Mouse (Mus musculus) 3T3-L1 (cell line): Measurements from ENCODE around the gene Ippk.

Experiments used
- DNase-seq: peaks from one replicate; pipeline ENCODE4 v3.0.0-alpha.2; 2015; ENCODE audit warnings: low read depth, low spot score

Ippk gene

DNA sequence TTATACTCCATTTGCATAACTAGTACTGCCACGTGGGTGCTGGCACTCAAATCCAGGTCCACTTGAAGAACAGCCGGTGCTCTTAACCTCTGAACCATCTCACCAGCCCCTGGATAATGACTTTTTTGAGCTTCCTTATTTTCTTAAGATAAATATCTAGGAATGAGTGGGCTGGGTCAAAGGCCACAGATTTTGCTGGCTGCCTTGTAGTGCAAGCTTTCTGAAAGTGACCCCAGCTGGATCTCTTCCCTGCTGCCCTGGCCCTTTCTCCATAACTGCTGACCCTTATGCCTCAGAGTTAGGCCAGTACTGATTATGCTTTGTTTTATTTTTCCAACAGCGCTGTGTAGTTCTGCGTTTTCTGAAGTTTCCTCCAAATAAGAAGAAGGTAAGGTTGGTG, 9.5 kb downstream of the Ippk start:
- no peak for DNase-seq

GRCm38 (mm10) chr13:49433268-49434029, 12.4 kb downstream of the Ippk start:
- no peak for DNase-seq

- DNase-seq: no peak
Measured at GRCm38 (mm10) chr13:49435745-49436144, 14.7 kb downstream of the Ippk start.

DNA sequence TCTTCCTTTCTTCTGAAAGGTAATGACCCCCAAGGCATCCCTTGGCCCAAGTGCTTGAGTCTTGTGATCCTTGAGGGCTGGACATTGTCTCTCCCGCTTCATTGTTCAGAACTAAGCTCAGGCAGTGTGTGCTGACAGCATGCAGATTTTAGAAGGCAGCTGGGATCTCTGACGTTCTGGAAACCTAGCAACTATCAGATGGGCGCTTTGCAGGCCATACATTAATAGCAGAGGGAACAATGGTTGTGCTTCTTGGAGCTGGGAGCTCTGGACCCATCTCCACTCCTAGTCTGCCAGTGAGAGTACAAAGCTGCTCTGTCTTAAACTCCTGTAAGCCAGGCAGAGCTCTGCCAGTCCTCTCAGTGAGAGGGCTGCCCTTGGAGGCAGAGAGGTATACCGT, 15.1 kb downstream of the Ippk start:
- no peak for DNase-seq

- no peak for DNase-seq
Measured at GRCm38 (mm10) chr13:49444451-49444850, 23.4 kb downstream of the Ippk start.

DNA sequence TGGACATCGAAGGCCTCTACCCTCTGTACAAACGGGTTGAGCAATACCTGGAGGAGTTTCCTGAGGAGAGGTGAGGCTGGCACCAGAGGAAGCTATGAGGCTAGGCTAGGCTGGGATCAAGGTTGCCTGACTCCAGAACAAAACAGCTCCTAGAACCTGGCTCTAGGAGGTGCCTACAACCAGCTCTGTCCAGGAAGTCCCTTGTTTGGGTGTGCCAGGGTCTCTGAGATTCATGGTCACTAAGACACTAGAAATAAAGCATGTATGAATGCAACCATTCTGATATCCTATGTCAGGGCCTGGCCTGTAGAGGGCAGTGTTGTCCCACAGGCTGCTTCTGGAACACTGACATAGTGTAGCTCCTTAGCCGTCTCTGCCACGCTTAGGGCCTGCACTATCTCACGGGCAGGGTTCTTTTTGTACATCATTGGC, 28.3 kb downstream of the Ippk start:
- peak; percentile 85 for DNase-seq

DNA sequence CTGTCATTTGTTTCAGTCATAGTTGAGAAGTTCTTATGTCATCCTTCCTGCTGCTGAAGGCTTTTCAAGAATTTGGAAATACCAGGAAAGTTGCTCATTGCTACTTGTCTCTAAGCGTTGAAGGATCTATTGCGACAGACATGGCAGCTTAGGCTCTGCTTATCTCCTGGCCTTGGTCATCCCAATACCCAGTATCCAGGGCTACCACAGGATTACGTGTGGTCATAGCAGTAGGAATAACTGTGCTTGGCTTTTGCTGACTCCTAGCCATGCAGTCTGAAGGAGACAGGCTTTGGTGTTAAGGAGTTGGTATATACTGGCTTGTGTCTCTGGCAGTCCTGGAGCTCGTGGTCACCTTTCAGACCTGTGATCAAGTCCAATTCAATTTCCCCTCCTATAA, 39.2 kb downstream of the Ippk start:
- peak; percentile 77 for DNase-seq

DNA sequence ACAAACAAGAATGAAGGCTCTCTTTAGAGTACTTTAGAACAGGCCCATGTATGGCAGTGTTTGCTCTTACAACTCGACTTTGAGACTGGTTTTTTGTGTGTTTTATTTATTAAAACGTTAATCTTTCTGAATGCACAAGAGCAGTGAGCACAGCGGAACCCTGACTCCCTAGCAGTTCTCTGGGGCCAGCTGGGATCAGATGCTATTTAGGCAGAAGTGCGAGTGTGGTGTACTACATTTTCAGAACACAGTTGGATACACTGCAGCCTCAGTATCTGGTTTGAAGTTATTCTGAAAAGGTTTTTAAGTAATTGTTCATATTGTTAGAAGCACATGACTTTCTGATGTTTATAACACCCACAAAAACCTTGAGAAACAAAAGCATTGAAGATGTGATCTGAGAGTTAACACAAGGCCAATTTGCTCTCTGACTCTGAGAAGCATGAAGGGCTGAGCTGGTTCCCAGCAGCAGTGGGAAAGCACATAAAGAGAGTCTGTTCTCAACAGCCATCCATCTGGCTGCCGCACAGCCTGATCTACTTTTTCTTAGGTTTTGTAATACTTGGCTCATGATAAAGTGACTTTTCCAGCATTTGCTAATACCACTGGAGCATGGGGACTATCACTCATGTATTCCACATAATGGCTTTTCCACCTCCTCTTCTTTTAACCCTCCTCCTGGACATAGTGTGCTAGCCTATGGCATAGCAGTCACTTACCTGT, 39.8 kb downstream of the Ippk start:
- no peak for DNase-seq

DNA sequence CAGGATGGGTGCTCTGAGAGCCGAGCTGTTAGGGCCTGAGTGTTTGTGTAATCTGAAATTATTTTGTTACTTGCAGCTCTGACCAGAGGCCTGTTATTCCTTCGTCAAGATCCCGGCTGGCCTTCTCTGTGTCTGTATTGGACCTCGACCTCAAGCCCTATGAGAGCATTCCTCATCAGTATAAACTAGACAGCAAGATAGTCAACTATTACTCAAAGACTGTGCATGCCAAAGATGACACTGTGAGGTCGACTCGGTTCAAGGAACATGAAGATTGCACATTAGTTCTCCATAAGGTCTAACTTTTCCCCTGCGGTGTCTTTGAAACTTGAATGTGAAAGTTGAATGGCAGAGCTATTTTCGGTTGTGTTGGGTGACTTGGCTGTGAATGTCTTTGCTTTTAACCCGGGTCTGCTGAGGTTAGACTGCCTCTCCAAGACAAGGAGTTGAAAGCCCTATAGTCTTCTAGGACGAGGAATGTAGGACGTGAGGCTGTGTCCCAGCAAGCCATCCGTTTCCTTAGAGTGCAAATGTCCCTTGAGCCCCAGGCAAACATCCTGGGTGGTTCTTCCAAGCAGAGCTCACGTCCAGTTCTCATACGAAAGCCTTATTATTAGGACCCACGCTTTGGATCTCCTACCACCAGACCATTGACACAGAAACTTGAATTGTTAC, 40.5 kb downstream of the Ippk start:
- no peak for DNase-seq

DNA sequence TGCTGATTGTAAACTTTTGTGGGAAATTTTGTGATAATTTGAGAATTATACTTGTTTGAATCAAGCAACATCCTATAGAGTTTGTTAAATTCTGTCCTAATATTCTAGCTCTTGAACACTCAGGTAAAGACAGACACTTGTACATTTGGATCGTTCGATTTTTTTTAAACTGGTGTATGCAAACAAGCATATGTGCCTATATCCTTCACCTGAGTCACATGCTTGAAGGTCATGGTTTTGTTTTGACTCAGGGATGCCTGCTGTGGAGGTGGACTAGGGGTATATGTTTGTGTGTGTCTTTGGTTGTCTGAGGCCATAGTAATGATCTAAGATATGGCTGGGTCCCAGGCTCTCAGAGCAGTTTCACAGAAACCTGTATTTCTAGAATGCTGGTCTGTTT, 41.9 kb downstream of the Ippk start:
- no peak for DNase-seq

- no peak for DNase-seq
Measured at GRCm38 (mm10) chr13:49465875-49466274, 44.8 kb downstream of the Ippk start.

DNA sequence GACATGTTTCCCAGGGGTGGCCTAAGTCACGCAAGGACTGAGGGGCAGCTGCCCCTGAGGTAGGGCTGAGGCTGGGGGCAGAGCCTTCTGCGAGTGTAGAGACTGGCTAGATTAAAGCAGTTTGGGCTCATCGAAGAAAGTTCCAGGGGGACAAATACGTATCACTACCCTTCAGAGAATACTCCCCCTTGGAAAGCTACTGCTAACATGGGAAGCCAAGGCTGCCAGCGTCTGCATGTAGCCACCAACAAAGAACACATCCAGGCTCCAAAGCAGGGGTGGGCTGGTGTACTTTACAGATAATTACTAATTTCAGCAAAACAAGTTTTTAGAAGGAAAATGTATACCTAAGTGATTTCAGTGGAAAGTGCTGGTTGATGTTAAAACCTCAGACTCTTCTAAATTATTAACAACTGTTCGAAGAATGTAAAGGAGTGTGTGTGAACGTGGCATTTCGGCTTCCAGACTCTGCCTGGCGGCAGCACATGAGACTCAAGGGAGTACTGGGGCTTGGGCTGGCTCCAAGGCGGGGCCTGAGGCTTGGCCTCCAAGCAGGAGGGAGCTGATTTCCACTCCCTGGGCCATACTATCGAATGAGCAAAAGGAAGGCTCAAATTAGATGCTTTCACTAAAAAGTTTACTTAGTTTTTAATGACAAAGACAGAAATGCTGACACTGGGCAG, 45.5 kb downstream of the Ippk start:
- peak; percentile 69 for DNase-seq

- DNase-seq: no peak
Measured at GRCm38 (mm10) chr13:49467585-49467984, 46.5 kb downstream of the Ippk start.

GRCm38 (mm10) chr13:49469002-49469401, 48.0 kb downstream of the Ippk start:
- peak; percentile 49 for DNase-seq

GRCm38 (mm10) chr13:49470319-49470718, 49.3 kb downstream of the Ippk start:
- DNase-seq: no peak

DNA sequence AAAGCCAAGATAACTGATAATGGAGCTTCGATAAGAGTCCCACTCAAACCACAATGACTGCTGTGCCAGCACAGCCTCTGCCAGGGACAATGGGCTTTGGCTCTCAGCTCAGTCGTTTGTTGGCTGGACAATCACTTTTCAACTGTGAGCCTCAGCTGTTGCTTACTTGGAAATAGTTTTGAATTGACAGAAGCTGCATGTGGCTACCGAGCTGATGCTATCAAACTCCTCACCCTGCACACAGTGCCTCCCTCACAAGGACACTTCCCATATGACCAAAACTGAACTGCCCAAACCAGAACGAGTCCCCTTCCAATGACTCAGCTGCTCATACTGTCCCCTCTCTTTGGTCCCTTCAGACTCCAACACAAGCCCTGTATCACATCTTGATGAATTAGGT, 49.8 kb downstream of the Ippk start:
- no peak for DNase-seq

DNA sequence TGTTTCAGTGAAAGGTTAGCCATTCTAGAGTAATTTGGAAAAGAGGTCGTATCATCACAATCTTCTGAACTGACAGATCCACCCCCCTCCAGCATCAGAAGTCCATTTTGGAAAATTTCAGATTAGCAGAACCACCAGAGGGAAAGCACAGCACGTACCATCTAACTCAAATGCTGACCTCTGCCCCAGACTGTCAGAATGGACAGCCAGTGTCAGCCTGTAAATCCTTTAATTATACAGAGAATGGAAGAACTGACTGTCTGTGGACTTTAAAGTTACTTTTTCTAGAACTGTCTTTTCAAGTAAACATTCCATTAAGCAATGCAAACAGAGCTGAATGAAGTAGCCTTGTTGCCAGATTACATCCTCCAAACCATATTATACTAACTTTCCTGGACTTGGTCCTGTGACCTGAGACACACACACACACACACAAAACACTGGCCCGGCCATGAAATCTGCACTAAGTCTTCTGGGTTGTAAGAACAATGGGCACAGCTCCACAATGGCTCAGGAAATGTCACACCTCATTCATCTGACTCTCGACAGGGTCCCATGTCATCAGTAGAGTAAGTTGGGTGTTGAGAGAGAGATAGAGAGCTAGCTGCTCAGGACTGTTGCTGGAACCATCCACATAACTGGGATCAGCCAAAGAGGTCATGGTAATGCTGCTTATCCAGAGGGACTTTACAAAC, 51.1 kb downstream of the Ippk start:
- no peak for DNase-seq

GRCm38 (mm10) chr13:49472676-49473005, 51.6 kb downstream of the Ippk start:
- no peak for DNase-seq

GRCm38 (mm10) chr13:49477887-49478286, 56.8 kb downstream of the Ippk start:
- no peak for DNase-seq

- no peak for DNase-seq
Measured at GRCm38 (mm10) chr13:49478851-49479374, 57.9 kb downstream of the Ippk start.

GRCm38 (mm10) chr13:49479399-49479798, 58.4 kb downstream of the Ippk start:
- DNase-seq: no peak
